Mouse (Mus musculus) adrenal gland, adult 18-20 months (tissue): ENCODE data around the gene Atf6. TPM values are rescaled to one million over a fixed set of nuclear protein-coding genes. Genes with fewer than 3 reads are reported as not detected.

Experiments used
- DNase-seq, 2 experiments: peaks; one replicate each; pipeline ENCODE4 v3.0.0; 2021 to 2022; ENCODE audit warnings: low spot score in 2 of 2
- total RNA-seq, 2 experiments: library from RNA; stranded (reverse); gene quantifications; 1 replicate in 1 of 2; 2 replicates in 1 of 2; pipeline ENCODE4 v1.2.3; 2021

Gene Atf6
- total RNA-seq, 2 experiments from 2014 or later = 34.8 to 36.9 TPM

DNA sequence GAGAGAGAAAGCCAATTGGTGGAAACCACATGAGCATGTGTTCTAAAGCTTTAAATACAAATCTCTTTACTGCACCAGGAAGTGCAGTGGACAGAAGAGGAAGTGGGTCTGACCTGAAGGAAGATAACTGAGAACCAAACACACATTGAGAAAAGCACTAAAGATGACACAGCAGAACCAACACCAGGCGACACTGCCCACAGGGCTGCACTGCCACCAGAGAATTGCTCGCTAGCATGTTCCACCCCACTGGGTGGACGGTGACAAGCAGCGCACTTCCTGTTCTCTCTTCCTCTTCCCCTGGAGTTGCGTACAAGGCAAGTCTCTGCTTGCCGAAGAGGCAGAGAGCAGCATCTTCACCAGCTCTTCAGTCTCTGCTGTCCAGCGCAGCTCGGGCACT is 158.1 kb downstream of the Atf6 start:
- no peak for DNase-seq

DNA sequence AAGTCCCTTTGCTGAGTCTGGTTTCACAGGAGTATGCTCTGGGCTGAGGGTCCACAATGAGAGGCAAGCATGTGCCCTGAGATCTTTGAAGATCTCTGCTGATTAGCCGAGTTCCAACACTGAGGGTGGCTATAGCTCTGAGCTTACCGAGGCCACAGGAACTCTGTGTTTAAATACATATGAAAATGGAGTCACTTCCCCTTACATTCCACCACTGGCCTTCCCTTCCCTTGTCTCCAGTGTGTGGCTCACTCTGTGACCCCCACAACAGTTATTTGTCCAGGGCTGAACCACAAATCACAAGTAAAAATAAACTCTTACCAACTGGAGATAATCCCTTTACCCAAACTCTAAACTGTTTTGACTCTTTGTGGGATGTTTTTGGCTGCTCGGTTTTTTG is 158.5 kb downstream of the Atf6 start:
- no peak for DNase-seq

DNA sequence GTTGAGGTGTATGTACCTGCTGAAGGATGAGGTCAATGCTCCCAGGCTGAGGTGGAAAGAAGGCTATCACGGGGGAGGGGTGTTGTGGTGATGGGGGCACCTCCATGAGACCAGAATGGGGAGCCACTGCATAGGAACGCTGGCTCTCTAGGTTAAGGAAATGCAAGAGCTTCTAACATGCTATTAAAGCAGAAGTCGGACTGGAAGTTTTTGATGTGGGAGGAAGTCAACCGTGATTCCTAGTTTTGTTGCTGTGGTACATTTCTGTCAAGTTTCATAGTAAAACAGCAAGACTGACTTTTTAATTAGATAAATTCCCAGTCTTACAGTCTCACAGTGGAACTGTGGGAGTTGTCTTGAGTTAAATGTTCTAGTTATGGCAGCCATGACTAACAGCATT is 161.5 kb downstream of the Atf6 start:
- no peak for DNase-seq

DNA sequence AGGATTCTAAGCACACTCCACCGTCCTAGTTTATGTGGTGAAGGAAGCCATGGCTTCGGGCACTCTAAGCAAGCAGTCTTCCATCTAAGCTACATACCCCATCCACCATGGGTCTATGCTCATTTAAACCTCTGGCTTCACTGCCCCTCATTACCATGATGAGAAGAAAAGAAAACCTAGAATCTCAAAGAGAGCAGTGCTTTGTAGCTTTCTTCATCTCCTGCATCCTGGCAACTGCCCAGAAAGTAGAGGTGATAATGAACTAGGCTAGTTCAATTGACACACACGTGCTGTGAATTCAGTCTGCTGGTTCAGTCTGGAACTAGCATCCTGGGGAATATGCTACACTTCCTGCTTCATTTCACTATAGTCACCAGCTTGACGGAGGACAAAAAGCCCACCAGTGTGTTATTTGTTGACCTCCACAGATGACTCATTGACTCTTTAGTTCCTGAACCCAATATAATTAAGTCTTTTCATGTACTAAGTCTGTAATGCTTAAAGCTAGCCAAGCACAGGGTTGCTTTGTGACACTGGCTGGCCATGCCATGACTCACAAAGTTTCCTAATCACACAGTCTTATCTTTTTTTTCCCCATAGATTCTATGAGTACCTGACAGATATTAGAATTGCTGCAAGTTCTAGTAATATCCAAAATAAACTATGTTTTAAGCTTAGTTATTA is 162.5 kb downstream of the Atf6 start:
- no peak for DNase-seq

GRCm38 (mm10) chr1:170704103-170704502 is 163.5 kb downstream of the Atf6 start:
- no peak for DNase-seq

DNA sequence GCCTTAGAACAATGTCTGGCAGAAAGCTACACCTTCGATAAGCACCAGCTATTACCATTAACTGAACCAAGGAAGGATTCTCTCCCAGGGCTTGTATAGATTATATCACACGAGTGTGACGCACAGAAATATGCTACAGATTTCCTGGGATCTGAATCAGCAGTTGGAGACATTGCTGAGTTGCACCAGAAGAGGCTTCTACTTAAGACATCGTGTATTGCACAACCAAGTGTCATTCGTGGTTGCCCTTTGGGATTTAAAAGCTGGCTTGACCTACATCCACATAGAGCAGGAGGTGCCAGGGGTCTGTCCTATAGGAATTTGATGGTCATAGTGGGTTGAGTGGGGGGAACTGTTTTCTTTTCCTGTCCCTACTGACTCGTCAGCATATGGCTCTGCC is 164.6 kb downstream of the Atf6 start:
- no peak for DNase-seq

- DNase-seq = no peak
Observed at GRCm38 (mm10) chr1:170702263-170702662, 165.3 kb downstream of the Atf6 start.

DNA sequence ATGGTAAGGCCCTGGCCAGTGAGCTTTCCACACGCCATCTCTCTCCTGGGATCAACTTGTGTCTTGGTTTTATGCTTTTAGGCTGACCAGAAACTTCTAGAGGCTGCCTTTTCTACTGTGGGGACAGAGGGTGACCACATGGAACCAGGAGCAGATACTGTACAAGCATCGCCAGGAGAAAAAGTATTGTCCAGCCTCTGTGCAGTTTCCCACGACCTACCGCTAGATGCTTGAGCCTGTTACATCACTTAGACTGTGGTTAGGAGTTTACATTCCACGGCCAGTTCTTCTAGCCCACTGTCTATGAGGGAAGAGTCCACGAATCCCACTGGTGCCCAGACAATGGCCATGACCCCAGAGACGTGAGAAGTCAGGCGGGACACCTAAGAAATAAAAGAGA is 166.0 kb downstream of the Atf6 start:
- no peak for DNase-seq

DNA sequence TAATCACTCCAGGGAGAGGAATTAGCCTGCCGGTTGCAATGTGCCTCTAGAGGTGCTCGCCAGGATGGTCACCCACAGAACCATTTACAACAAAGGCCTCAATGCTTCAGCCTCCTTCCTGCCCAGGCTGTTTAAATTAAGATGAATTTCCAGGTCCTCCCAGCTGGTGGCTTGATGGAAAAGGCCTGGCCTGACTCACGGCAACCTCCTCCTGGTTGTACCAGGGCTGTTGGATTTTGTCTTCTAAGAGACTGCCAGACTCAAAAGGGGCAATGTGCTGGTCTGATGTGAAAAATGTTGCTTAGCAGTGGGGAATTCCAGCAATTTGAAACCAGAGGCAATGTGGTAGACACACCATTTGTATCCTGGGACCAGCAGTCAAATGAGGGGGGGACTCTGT is 166.4 kb downstream of the Atf6 start:
- DNase-seq = no peak

- no peak for DNase-seq
Observed at GRCm38 (mm10) chr1:170700496-170701027, 167.0 kb downstream of the Atf6 start.

DNA sequence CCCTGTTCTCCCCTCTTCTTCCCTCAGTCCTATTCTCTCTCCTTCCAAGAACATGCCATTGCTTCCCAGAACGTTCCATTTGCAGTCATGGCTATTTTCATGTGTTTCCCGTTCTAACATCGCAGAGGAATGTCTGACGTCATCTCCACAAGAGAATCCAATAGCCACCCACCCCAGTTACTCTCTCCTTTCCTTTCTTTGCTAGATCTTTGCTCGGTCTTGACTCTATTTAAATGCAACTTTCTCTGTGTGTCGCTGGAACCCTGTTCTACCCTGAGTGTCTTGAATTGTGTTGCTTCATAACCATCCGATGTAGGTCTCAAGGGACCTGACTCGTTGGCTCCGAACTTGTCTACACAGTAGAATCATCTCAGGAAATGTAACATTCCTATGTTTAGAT is 168.0 kb downstream of the Atf6 start:
- no peak for DNase-seq

- no peak for DNase-seq
Observed at GRCm38 (mm10) chr1:170698771-170699170, 168.8 kb downstream of the Atf6 start.

GRCm38 (mm10) chr1:170697771-170698356 is 169.7 kb downstream of the Atf6 start:
- no peak for DNase-seq

DNA sequence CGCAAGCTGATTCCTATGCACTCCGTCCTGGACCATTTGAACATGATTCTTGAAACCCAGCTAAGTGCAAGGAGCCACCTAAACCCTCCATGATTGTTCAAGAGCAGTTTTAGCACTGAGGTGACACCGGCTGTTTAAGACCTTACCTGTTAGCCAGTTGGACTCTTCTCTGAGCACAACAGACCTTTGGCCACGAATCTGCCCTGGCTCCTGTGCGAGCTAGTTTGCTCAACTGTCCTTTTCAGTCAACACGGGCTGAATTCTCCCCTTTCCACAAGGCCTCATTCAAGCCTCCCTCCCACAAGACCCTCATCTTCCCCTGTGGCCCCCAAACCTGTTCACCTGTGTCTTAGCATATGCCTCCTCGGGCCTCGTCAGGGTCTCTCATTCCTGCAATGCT is 170.6 kb downstream of the Atf6 start:
- no peak for DNase-seq

- DNase-seq = no peak
Observed at GRCm38 (mm10) chr1:170695326-170695725, 172.2 kb downstream of the Atf6 start.

GRCm38 (mm10) chr1:170694821-170695291 is 172.7 kb downstream of the Atf6 start:
- peak in 1 of 2 experiments; percentile 28 for DNase-seq

DNA sequence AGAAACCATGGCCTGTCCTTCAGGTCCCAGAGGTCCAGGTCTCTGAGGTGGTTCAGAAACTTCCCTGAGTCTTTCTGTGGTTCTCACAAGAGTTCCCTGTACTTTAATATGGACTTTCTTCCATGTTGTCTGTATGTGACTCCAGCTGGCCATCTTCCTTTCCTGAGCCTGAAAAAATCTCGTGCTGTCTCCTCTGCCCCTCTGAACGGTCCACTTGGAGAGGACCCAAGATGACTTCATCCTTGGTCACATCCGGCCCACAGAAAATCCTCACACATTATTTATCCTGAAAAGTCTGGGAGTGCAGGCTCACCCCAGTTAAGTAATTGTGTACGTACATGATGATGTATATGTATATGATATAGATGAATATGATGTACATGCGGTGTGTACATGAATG is 176.3 kb downstream of the Atf6 start:
- no peak for DNase-seq

DNA sequence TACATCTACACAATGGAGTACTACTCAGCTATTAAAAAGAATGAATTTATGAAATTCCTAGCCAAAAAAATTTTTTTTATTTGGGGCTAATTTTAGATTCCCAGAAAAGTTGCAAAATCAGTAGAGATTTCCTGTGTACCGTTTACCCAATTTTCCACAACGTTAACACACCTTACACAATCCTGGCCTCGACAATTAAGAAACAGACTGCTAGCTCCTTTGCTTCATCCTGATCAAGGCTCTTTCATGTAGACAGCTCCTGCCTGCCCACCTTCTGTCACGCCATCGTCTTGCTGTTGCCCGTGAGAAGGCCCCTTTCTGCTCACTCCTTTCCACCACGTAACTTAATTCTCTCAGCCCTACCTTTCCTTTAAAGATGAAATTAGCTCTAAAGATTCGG is 177.8 kb downstream of the Atf6 start:
- DNase-seq = no peak

- no peak for DNase-seq
Observed at GRCm38 (mm10) chr1:170683863-170684262, 183.7 kb downstream of the Atf6 start.

GRCm38 (mm10) chr1:170679624-170680023 is 187.9 kb downstream of the Atf6 start:
- DNase-seq = no peak

DNA sequence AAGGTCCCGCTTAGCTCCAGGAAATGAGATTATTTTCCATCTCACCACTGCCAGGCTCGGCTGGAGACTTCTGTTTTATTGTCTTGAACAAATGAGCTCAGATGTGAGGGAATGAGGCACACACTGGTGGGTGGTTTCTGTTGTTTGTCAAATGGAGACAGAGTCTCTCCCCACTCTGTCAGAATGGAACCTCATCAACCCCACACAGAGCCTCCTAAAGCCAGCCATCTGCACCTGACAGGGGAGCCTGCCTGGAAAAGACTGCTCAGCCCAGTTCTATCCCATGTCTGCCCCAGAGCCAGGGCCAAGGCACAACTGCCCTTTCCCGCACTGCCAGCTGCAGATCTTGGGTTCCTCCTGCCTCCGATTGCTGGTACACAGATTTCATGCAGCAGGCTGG is 188.7 kb downstream of the Atf6 start:
- no peak for DNase-seq

DNA sequence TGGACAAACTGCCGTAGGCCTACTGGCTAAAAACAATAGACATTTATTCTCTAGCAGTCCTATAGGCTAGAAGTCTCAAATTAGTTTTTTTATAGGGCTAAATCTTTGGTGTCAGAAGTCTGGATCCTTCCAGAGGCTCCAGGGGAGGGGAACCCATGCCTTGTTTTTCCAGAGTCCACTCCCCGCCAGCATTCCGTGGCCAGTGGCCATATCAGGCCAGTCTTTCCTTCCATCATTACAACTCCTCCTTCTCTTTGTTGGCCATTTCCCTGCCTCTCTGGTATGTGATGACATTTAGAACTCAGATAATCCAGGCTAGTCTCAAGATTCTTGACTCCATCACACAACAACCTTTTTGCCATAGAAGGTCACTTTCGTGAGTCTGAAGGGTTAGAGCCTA is 189.9 kb downstream of the Atf6 start:
- DNase-seq = no peak
